Comparison of ENCODE assay signal across 13 mouse cellular contexts in genomic region chr2:180896819-180897625, GRCm38 (mm10). TPM values are rescaled to one million over a fixed set of nuclear protein-coding genes. Genes with fewer than 3 reads are reported as not detected.
A peak's percentile ranks its signal among the peaks of the same experiment; 100 is the strongest.
DNase-seq lines count a peak whose midpoint lies in the region; ATAC-seq lines count a peak whose summit lies in the region.
"Had no signal": no experiment of that assay in that cellular context is flagged by ENCODE, and none has a peak within 500 bp of the region (broad histone marks: within the 10 kb centered on the region; RNA-seq: fewer than 3 reads in every experiment).

No protein-coding gene starts in this region.

- H3K9me3 ChIP-seq in hindbrain, embryonic 10.5 days, result no peaks in the 10 kb centered on the region
- H3K9me3 ChIP-seq: heart, embryonic 12.5 days had no signal

- peak overlapping the region; percentile 9; the same call in 1 of the 2 replicates for H3K27ac ChIP-seq in hindbrain, embryonic 10.5 days
- H3K27ac ChIP-seq: liver, embryonic 14.5 days had no signal

- H3K27me3 ChIP-seq in hindbrain, embryonic 10.5 days (ENCODE audit: insufficient read depth, poor library complexity, severe bottlenecking), result peaks cover 40% of the 10 kb centered on the region

- H3K4me1 ChIP-seq in hindbrain, embryonic 10.5 days (replicated peaks), result peaks cover 52% of the 10 kb centered on the region

- intact Hi-C loops in left cerebral cortex, postnatal 4 days (cut with DNase I), result no loop called here

- DNase-seq in left cerebral cortex, adult 11 months (ENCODE audit: low spot score), result peak; percentile 26
- no peak for DNase-seq in left cerebral cortex, postnatal 4 days
- DNase-seq in hindbrain, embryonic 10.5 days (ENCODE audit: low spot score), result no peak
- peak; percentile 34 to 39 for DNase-seq in layer of hippocampus, postnatal 36 days
- DNase-seq in right cerebral cortex, adult 2 months (ENCODE audit: low spot score in 2 of 2), result peak; percentile 47 to 59
- no peak for DNase-seq in urinary bladder, adult 2 months (ENCODE audit: low spot score)
- no peak for DNase-seq in kidney, postnatal 14 days

- 72% methylated on average over 15 of the region's 15 CpGs for WGBS in hindbrain, embryonic 10.5 days

- H3K36me3 ChIP-seq in hindbrain, embryonic 10.5 days, result peaks cover 17% of the 10 kb centered on the region
- H3K36me3 ChIP-seq: heart, embryonic 12.5 days had no signal

- no peak for ATAC-seq in activated CD4-positive, CD25-positive, alpha-beta regulatory T cell, adult 4 months
- ATAC-seq: Patski had no signal

- H3K4me3 ChIP-seq in hindbrain, embryonic 10.5 days, result no peak overlapping the region
- H3K4me3 ChIP-seq: heart, embryonic 12.5 days had no signal

RNA-seq across cellular contexts. Expression of gene Ythdf1, which starts 23.7 kb away (rescaled TPM):
- total RNA-seq in left cerebral cortex, postnatal 4 days (2021), result 10 to 100 TPM; 54.8 to 66.4 TPM
- 62.0 and 67.1 TPM in 2 replicates for polyA plus RNA-seq in hindbrain, embryonic 10.5 days (2016; fragmentation: Nextera tagmentation; extraction: Ambion mirVana)
- 10 to 100 TPM; 52.3 to 52.4 TPM for total RNA-seq in layer of hippocampus, postnatal 36 days (2021)
- 10 to 100 TPM in 1 of 2 experiments, 1 to 10 TPM in 1; 9.5 to 12.2 TPM for polyA plus RNA-seq in activated CD4-positive, CD25-positive, alpha-beta regulatory T cell, adult 4 months (2017; shearing (Covaris generic))
- 40.2 and 41.6 TPM in 2 replicates for polyA plus RNA-seq in urinary bladder, adult 2 months (2012; rRNA removed)

RNA-seq across cellular contexts. Expression of gene Birc7, which starts 31.8 kb away (rescaled TPM):
- not detected for total RNA-seq in left cerebral cortex, postnatal 4 days (2021)
- polyA plus RNA-seq in hindbrain, embryonic 10.5 days (2016; fragmentation: Nextera tagmentation; extraction: Ambion mirVana), result 0.52 and 1.3 TPM in 2 replicates
- total RNA-seq in layer of hippocampus, postnatal 36 days (2021), result under 1 TPM in 1 of 2 experiments, not detected in 1; 0.33 TPM
- polyA plus RNA-seq in activated CD4-positive, CD25-positive, alpha-beta regulatory T cell, adult 4 months (2017; shearing (Covaris generic)), result not detected
- polyA plus RNA-seq in urinary bladder, adult 2 months (2012; rRNA removed), result not detected in 2 replicates
- total RNA-seq: adrenal gland, postnatal 4 days; left cerebral cortex, adult 18-20 months had no signal
- polyA plus RNA-seq: liver, embryonic 14.5 days; Patski had no signal

RNA-seq across cellular contexts. Expression of gene Nkain4, which starts 57.5 kb away (rescaled TPM):
- total RNA-seq in left cerebral cortex, postnatal 4 days (2021), result 10 to 100 TPM; 31.0 to 33.5 TPM
- polyA plus RNA-seq in hindbrain, embryonic 10.5 days (2016; fragmentation: Nextera tagmentation; extraction: Ambion mirVana), result 79.3 and 108 TPM in 2 replicates
- total RNA-seq in layer of hippocampus, postnatal 36 days (2021), result 10 to 100 TPM; 54.5 to 57.2 TPM
- not detected for polyA plus RNA-seq in activated CD4-positive, CD25-positive, alpha-beta regulatory T cell, adult 4 months (2017; shearing (Covaris generic))
- polyA plus RNA-seq in urinary bladder, adult 2 months (2012; rRNA removed), result 50.7 and 72.3 TPM in 2 replicates

Comparison
In these comparisons a context has a peak if more than half of its experiments do, and no peak if none do; other contexts are left out.
1. DNase-seq: peak in left cerebral cortex, adult 11 months (single experiment), layer of hippocampus, postnatal 36 days (2 of 2) and right cerebral cortex, adult 2 months (2 of 2); none in left cerebral cortex, postnatal 4 days (single experiment), hindbrain, embryonic 10.5 days (single experiment), urinary bladder, adult 2 months (single experiment) and kidney, postnatal 14 days (single experiment).
2. RNA of gene Nkain4, which starts 57.5 kb away (polyA plus RNA-seq): 79.3 to 108 TPM in hindbrain, embryonic 10.5 days and 50.7 to 72.3 TPM in urinary bladder, adult 2 months; not detected in activated CD4-positive, CD25-positive, alpha-beta regulatory T cell, adult 4 months; every median in the first group is over 10 times any median in the second.